Mouse (Mus musculus) kidney, adult 2 months (tissue): ENCODE results near the gene Shroom1.

Source experiments
- CTCF ChIP-seq: fragments of 200-500 bp; conservative IDR thresholded peaks from 2 replicates; pipeline ENCODE4 v1.5.1; 2011; ENCODE audit warnings: low read depth, mild to moderate bottlenecking, control low read depth, low read length, moderate library complexity, mixed read lengths; ENCODE audit not compliant: insufficient read depth, insufficient read length
- POLR2A ChIP-seq: fragments of 200-500 bp; IDR thresholded peaks from one replicate; pipeline ENCODE4 v1.6.1; 2011; ENCODE audit warnings: low read depth, low read length, control low read depth

DNA sequence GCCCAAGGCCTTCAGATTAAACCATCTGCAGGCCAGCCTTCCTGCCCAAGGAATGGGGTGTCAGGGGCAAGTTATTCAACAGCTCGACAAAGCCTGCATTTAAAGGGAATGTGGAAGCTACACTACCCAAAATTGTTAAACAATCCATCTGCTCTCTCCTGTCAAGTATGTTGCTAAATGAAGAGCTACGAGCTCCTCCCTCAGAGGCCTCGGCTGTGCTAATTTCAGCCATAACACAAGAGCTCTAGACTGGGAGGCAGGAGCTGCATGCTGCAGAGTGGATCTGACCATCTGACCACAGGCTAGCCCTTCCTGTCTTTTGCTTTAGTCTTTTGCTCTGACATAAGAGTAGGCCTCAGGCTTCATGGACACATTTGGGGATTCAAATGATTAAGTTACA, 31.8 kb upstream of the Shroom1 start:
- TF ChIP-seq CTCF (no peak), POLR2A (no peak)
